ENCODE assay signal across 8 mouse cellular contexts in the genomic region with DNA sequence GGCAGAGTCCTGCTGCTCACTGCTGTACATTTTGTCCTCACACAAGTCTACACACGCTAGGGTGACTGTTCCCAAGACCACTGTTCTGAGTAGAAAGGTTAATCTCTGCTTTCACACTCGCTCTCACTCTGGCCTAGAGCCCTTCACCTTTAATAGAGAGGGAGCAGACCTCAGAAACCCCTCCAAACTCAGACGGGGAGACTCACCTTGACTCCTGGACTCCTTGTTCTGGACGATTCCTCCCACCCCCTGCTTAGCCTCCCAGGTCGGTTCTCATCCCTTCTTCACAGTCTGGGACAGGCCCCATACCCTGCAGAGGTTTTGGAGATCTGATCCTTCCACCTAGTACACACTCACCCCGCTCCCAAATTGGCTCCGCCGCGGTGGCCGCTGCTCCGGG. TPM values are rescaled to one million over a fixed set of nuclear protein-coding genes. Genes with fewer than 3 reads are reported as not detected.
DNase-seq lines count a peak whose midpoint lies in the region; ATAC-seq and TF ChIP-seq lines count a peak whose summit lies in the region.

No protein-coding gene starts in this region.

- WGBS in kidney, embryonic 16.5 days = 2% methylated on average over 11 of the region's 11 CpGs
- 11% methylated on average over 11 of the region's 11 CpGs for WGBS in bone marrow, adult 2 months
- under 1% methylated on average over 11 of the region's 11 CpGs for WGBS in hindbrain, embryonic 14.5 days
- WGBS in midbrain, embryonic 16.5 days = 1% methylated on average over 11 of the region's 11 CpGs

- H3K4me3 ChIP-seq in kidney, embryonic 16.5 days (ENCODE audit: low read length) = peak overlapping the region; percentile 77
- H3K4me3 ChIP-seq in bone marrow, adult 2 months (replicated peaks; ENCODE audit: control insufficient read depth, low read depth, low read length) = peak overlapping the region; percentile 72
- H3K4me3 ChIP-seq in hindbrain, embryonic 14.5 days (replicated peaks; ENCODE audit: low read length) = peak overlapping the region; percentile 75
- peak overlapping the region; percentile 81 for H3K4me3 ChIP-seq in midbrain, embryonic 16.5 days (ENCODE audit: low read depth, low read length)

- no peak for TF ChIP-seq POLR2A in bone marrow, adult 2 months (IDR thresholded peaks at IDR 0.05; ENCODE audit: borderline replicate concordance, control insufficient read depth, low read depth, low read length)

- H3K4me1 ChIP-seq in kidney, embryonic 16.5 days (ENCODE audit: insufficient read depth, low read length) = peaks cover 34% of the 10 kb centered on the region
- peaks cover 4% of the 10 kb centered on the region for H3K4me1 ChIP-seq in bone marrow, adult 2 months (ENCODE audit: control insufficient read depth, insufficient read depth, low read length)
- peaks cover 32% of the 10 kb centered on the region for H3K4me1 ChIP-seq in hindbrain, embryonic 14.5 days (replicated peaks; ENCODE audit: control insufficient read depth, insufficient read depth, low read length)
- peaks cover 44% of the 10 kb centered on the region for H3K4me1 ChIP-seq in midbrain, embryonic 16.5 days (ENCODE audit: control insufficient read depth, insufficient read depth, low read length)

- peak overlapping the region; percentile 69 for H3K27ac ChIP-seq in kidney, embryonic 16.5 days (ENCODE audit: low read length)
- H3K27ac ChIP-seq in bone marrow, adult 2 months (ENCODE audit: control insufficient read depth, insufficient read depth, low read depth, low read length, poor library complexity) = peak overlapping the region; percentile 79
- peak overlapping the region; percentile 81 for H3K27ac ChIP-seq in hindbrain, embryonic 14.5 days
- H3K27ac ChIP-seq in midbrain, embryonic 16.5 days (ENCODE audit: low read length) = peak overlapping the region; percentile 84

- peak overlapping the region; percentile 84 for H3K9ac ChIP-seq in kidney, embryonic 16.5 days (replicated peaks; ENCODE audit: low read length)
- H3K9ac ChIP-seq in hindbrain, embryonic 14.5 days = peak overlapping the region; percentile 84
- peak overlapping the region; percentile 87 for H3K9ac ChIP-seq in midbrain, embryonic 16.5 days (ENCODE audit: low read depth, low read length)

- no peaks in the 10 kb centered on the region for H3K9me3 ChIP-seq in kidney, embryonic 16.5 days (ENCODE audit: low read length)
- H3K9me3 ChIP-seq in hindbrain, embryonic 14.5 days (ENCODE audit: control insufficient read depth, low read length) = no peaks in the 10 kb centered on the region
- no peaks in the 10 kb centered on the region for H3K9me3 ChIP-seq in midbrain, embryonic 16.5 days (replicated peaks; ENCODE audit: control insufficient read depth, low read length, poor library complexity, severe bottlenecking)

- H3K27me3 ChIP-seq in kidney, embryonic 16.5 days (ENCODE audit: insufficient read depth, low read length) = no peaks in the 10 kb centered on the region
- H3K27me3 ChIP-seq in hindbrain, embryonic 14.5 days (ENCODE audit: control insufficient read depth, insufficient read depth, low read length) = no peaks in the 10 kb centered on the region
- no peaks in the 10 kb centered on the region for H3K27me3 ChIP-seq in midbrain, embryonic 16.5 days (ENCODE audit: control insufficient read depth, insufficient read depth, low read depth, low read length)

- peak; percentile 44 for ATAC-seq in kidney, embryonic 16.5 days (ENCODE audit: low FRiP score, low TSS enrichment)
- no peak; the same call in 1 of the 2 replicates for ATAC-seq in hindbrain, embryonic 14.5 days (ENCODE audit: low FRiP score)
- ATAC-seq in midbrain, embryonic 16.5 days = peak; percentile 34
- no peak for ATAC-seq in granulocyte monocyte progenitor cell, adult 5-6 weeks (replicated peaks; ENCODE audit: poor library complexity, severe bottlenecking)

- DNase-seq in kidney, adult 11 months = no peak
- DNase-seq in hindbrain, embryonic 14.5 days (ENCODE audit: low spot score) = no peak
- no peak for DNase-seq in urinary bladder, adult 2 months (ENCODE audit: low spot score)
- DNase-seq in natural killer cell, adult 2 months (ENCODE audit: low spot score in 2 of 2) = no peak

- H3K36me3 ChIP-seq in kidney, embryonic 16.5 days (ENCODE audit: insufficient read depth, low read length) = peaks cover 9% of the 10 kb centered on the region; the same call in 1 of the 2 replicates
- peaks cover 21% of the 10 kb centered on the region for H3K36me3 ChIP-seq in hindbrain, embryonic 14.5 days (replicated peaks; ENCODE audit: control insufficient read depth, insufficient read depth)
- peaks cover 9% of the 10 kb centered on the region for H3K36me3 ChIP-seq in midbrain, embryonic 16.5 days (ENCODE audit: control insufficient read depth, insufficient read depth, low read length)

- peak overlapping the region; percentile 86 for H3K4me2 ChIP-seq in kidney, embryonic 16.5 days (replicated peaks; ENCODE audit: low read depth, low read length)
- H3K4me2 ChIP-seq in hindbrain, embryonic 14.5 days (replicated peaks) = peak overlapping the region; percentile 76
- H3K4me2 ChIP-seq in midbrain, embryonic 16.5 days (ENCODE audit: low read length) = peak overlapping the region; percentile 94

- no peak for TF ChIP-seq CTCF in bone marrow, adult 2 months (IDR thresholded peaks at IDR 0.05; ENCODE audit: control insufficient read depth, insufficient read depth, low read length)

RNA-seq across cellular contexts. Expression of a gene that starts 6.4 kb away (rescaled TPM):
- 11.7 and 12.9 TPM in 2 replicates for polyA plus RNA-seq in kidney, embryonic 16.5 days (2015; fragmentation: Nextera tagmentation; extraction: Ambion mirVana)
- polyA plus RNA-seq in bone marrow, adult 2 months (2011; ENCODE audit: insufficient read depth, insufficient read length, low replicate concordance, missing spikeins) = 46.2 and 77.6 TPM in 2 replicates
- 22.6 and 22.9 TPM in 2 replicates for polyA plus RNA-seq in hindbrain, embryonic 14.5 days (2014; fragmentation: Nextera tagmentation; extraction: Ambion mirVana)
- polyA plus RNA-seq in midbrain, embryonic 16.5 days (2015; fragmentation: Nextera tagmentation; extraction: Ambion mirVana) = 43.4 and 49.9 TPM in 2 replicates
- 2.9 and 5.1 TPM in 2 replicates for total RNA-seq in granulocyte monocyte progenitor cell, adult 5-6 weeks (2014; fragmentation: Nextera tagmentation)
- 2.1 and 5.8 TPM in 2 replicates for total RNA-seq in granulocyte monocyte progenitor cell, adult 5-6 weeks (2017)
- polyA plus RNA-seq in urinary bladder, adult 2 months (2012; rRNA removed) = 15.7 and 24.8 TPM in 2 replicates

RNA-seq across cellular contexts. Expression of a gene that starts 8.1 kb away (rescaled TPM):
- 363 and 374 TPM in 2 replicates for polyA plus RNA-seq in kidney, embryonic 16.5 days (2015; fragmentation: Nextera tagmentation; extraction: Ambion mirVana)
- 40.9 and 48.4 TPM in 2 replicates for polyA plus RNA-seq in bone marrow, adult 2 months (2011; ENCODE audit: insufficient read depth, insufficient read length, low replicate concordance, missing spikeins)
- 215 and 231 TPM in 2 replicates for polyA plus RNA-seq in hindbrain, embryonic 14.5 days (2014; fragmentation: Nextera tagmentation; extraction: Ambion mirVana)
- 211 and 234 TPM in 2 replicates for polyA plus RNA-seq in midbrain, embryonic 16.5 days (2015; fragmentation: Nextera tagmentation; extraction: Ambion mirVana)
- total RNA-seq in granulocyte monocyte progenitor cell, adult 5-6 weeks (2014; fragmentation: Nextera tagmentation) = 140 and 178 TPM in 2 replicates
- total RNA-seq in granulocyte monocyte progenitor cell, adult 5-6 weeks (2017) = 130 and 143 TPM in 2 replicates
- polyA plus RNA-seq in urinary bladder, adult 2 months (2012; rRNA removed) = 72.2 and 94.8 TPM in 2 replicates

RNA-seq across cellular contexts. Expression of a gene that starts 14.0 kb away (rescaled TPM):
- polyA plus RNA-seq in kidney, embryonic 16.5 days (2015; fragmentation: Nextera tagmentation; extraction: Ambion mirVana) = 29.8 and 32.2 TPM in 2 replicates
- 14.7 and 23.6 TPM in 2 replicates for polyA plus RNA-seq in bone marrow, adult 2 months (2011; ENCODE audit: insufficient read depth, insufficient read length, low replicate concordance, missing spikeins)
- 24.2 and 27.1 TPM in 2 replicates for polyA plus RNA-seq in hindbrain, embryonic 14.5 days (2014; fragmentation: Nextera tagmentation; extraction: Ambion mirVana)
- polyA plus RNA-seq in midbrain, embryonic 16.5 days (2015; fragmentation: Nextera tagmentation; extraction: Ambion mirVana) = 29.0 and 32.0 TPM in 2 replicates
- 15.6 and 15.8 TPM in 2 replicates for total RNA-seq in granulocyte monocyte progenitor cell, adult 5-6 weeks (2014; fragmentation: Nextera tagmentation)
- total RNA-seq in granulocyte monocyte progenitor cell, adult 5-6 weeks (2017) = 5.8 and 10.8 TPM in 2 replicates
- polyA plus RNA-seq in urinary bladder, adult 2 months (2012; rRNA removed) = 12.7 and 13.1 TPM in 2 replicates

RNA-seq across cellular contexts. Expression of a gene that starts 19.1 kb away (rescaled TPM):
- 6.8 and 8.6 TPM in 2 replicates for polyA plus RNA-seq in kidney, embryonic 16.5 days (2015; fragmentation: Nextera tagmentation; extraction: Ambion mirVana)
- 0.61 and 3.8 TPM in 2 replicates for polyA plus RNA-seq in bone marrow, adult 2 months (2011; ENCODE audit: insufficient read depth, insufficient read length, low replicate concordance, missing spikeins)
- 18.9 and 19.5 TPM in 2 replicates for polyA plus RNA-seq in hindbrain, embryonic 14.5 days (2014; fragmentation: Nextera tagmentation; extraction: Ambion mirVana)
- 19.5 and 20.8 TPM in 2 replicates for polyA plus RNA-seq in midbrain, embryonic 16.5 days (2015; fragmentation: Nextera tagmentation; extraction: Ambion mirVana)
- total RNA-seq in granulocyte monocyte progenitor cell, adult 5-6 weeks (2014; fragmentation: Nextera tagmentation) = 0.13 TPM in 1 of 2 replicates, not detected in the other
- 0.52 and 0.57 TPM in 2 replicates for total RNA-seq in granulocyte monocyte progenitor cell, adult 5-6 weeks (2017)
- 9.9 and 11.2 TPM in 2 replicates for polyA plus RNA-seq in urinary bladder, adult 2 months (2012; rRNA removed)

RNA-seq across cellular contexts. Expression of a gene that starts 29.3 kb away (rescaled TPM):
- polyA plus RNA-seq in kidney, embryonic 16.5 days (2015; fragmentation: Nextera tagmentation; extraction: Ambion mirVana) = 19.5 and 20.6 TPM in 2 replicates
- 12.8 and 19.0 TPM in 2 replicates for polyA plus RNA-seq in bone marrow, adult 2 months (2011; ENCODE audit: insufficient read depth, insufficient read length, low replicate concordance, missing spikeins)
- 15.6 and 20.1 TPM in 2 replicates for polyA plus RNA-seq in hindbrain, embryonic 14.5 days (2014; fragmentation: Nextera tagmentation; extraction: Ambion mirVana)
- polyA plus RNA-seq in midbrain, embryonic 16.5 days (2015; fragmentation: Nextera tagmentation; extraction: Ambion mirVana) = 26.9 and 30.0 TPM in 2 replicates
- total RNA-seq in granulocyte monocyte progenitor cell, adult 5-6 weeks (2014; fragmentation: Nextera tagmentation) = 19.9 and 29.0 TPM in 2 replicates
- total RNA-seq in granulocyte monocyte progenitor cell, adult 5-6 weeks (2017) = 18.7 and 21.8 TPM in 2 replicates
- polyA plus RNA-seq in urinary bladder, adult 2 months (2012; rRNA removed) = 9.5 and 11.6 TPM in 2 replicates

Comparison
In these comparisons a context has a peak if more than half of its experiments do, and no peak if none do; other contexts are left out.
1. ATAC-seq: peak in kidney, embryonic 16.5 days (single experiment) and midbrain, embryonic 16.5 days (single experiment); none in hindbrain, embryonic 14.5 days (single experiment) and granulocyte monocyte progenitor cell, adult 5-6 weeks (single experiment).
2. Peak in every context shown above with its lines, with median percentiles within 50 percentile points of each other: H3K27ac ChIP-seq, H3K4me2 ChIP-seq, H3K4me3 ChIP-seq and H3K9ac ChIP-seq.